Mouse (Mus musculus): ENCODE results near the gene Tsga13. TPM values are rescaled to one million over a fixed set of nuclear protein-coding genes. Genes with fewer than 3 reads are reported as not detected.

Tsga13 gene
- polyA plus RNA-seq, 1 experiment from 2014 or later = not detected

DNA sequence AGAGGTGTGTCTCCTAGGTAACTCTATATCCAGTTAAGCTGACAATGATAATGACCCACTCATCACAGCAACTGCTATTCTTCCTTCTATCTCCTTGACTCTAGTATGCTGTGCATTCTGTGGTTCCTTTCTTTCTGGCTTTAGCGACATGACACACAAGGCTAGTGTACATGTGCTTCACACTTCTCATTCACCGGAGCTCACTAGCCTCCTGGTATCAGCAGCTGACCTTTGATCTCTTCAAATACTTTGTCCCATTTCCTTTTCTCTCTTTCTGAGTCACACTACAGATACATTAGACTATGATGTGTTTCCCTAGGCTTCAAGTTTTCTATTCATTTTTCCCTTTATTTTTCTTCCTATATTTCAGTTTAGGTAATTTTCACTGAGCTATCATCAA lies 60.2 kb downstream of the Tsga13 start:
- WGBS = 83% methylated on average over 2 of the region's 2 CpGs
- H3K4me1 ChIP-seq = no peaks in the 10 kb centered on the region
- no peak overlapping the region for H3K9ac ChIP-seq

DNA sequence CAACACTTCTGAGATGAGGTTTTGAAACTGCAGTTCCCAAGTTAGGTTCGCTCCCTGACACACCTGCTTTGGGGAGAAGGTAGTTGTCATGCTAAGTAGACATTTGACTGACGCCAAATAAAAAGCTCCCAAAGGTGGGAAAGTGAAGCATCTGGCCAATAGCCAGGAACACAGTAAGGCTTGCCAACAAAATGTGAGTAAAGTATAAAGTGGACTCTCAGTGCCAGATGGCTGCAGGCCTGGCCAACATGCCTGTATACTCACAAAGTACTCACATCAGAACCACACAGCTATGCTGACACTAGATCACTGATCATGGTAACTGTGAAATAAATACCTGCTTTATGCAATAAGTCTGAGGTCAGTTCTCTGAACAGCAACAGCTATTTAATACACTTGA lies 65.6 kb downstream of the Tsga13 start:
- Histone ChIP-seq H3K27me3 (no peaks in the 10 kb centered on the region), H3K4me2 (replicated peaks) (no peak overlapping the region), H3K9ac (no peak overlapping the region), H3K4me3 (no peak overlapping the region), H3K36me3 (peaks cover 7% of the 10 kb centered on the region; the same call in 1 of the 2 replicates), H3K27ac (no peak overlapping the region), H3K4me1 (no peaks in the 10 kb centered on the region), H3K9me3 (no peaks in the 10 kb centered on the region)
- ATAC-seq (ENCODE audit: insufficient number of reproducible peaks, insufficient read depth, low FRiP score, low TSS enrichment) = no peak
- 68% methylated on average over 2 of the region's 2 CpGs for WGBS

More for the DNA sequence above, 60.2 kb downstream of the Tsga13 start:
- H3K4me2 ChIP-seq (replicated peaks) = no peak overlapping the region
- no peak overlapping the region for H3K4me3 ChIP-seq
- no peak for ATAC-seq (ENCODE audit: insufficient number of reproducible peaks, insufficient read depth, low FRiP score, low TSS enrichment)
- H3K27me3 ChIP-seq = no peaks in the 10 kb centered on the region
- peaks cover 25% of the 10 kb centered on the region for H3K36me3 ChIP-seq
- no peak overlapping the region for H3K27ac ChIP-seq
- no peaks in the 10 kb centered on the region for H3K9me3 ChIP-seq

Other genes with a start within 250 kb of the Tsga13 start
- 23.8 and 26.3 TPM in 2 replicates for gene Cep41, start 221.8 kb downstream of the Tsga13 start, polyA plus RNA-seq (2016; fragmentation: Nextera tagmentation; extraction: Ambion mirVana)
- 1,207 and 1,222 TPM in 2 replicates for gene Mest, start 192.0 kb downstream of the Tsga13 start, polyA plus RNA-seq (2016; fragmentation: Nextera tagmentation; extraction: Ambion mirVana)
- 21.5 and 21.9 TPM in 2 replicates for gene Copg2, start 18.8 kb downstream of the Tsga13 start, polyA plus RNA-seq (2016; fragmentation: Nextera tagmentation; extraction: Ambion mirVana)
- gene Klf14, start 43.5 kb upstream of the Tsga13 start, polyA plus RNA-seq (2016; fragmentation: Nextera tagmentation; extraction: Ambion mirVana) = 4.6 and 4.8 TPM in 2 replicates